Mouse (Mus musculus) naive thymus-derived CD4-positive, alpha-beta T cell, adult 2 months (primary cell): Measurements from ENCODE around the gene Tmsb10.

ENCODE experiments used
- DNase-seq: peaks from one replicate; pipeline ENCODE4 v3.0.0-alpha.2; 2011; ENCODE audit warnings: low read depth

Tmsb10 gene

GRCm38 (mm10) chr6:72956199-72957092 lies 2.1 kb downstream of the Tmsb10 start:
- DNase-seq: peak; percentile 85

- DNase-seq: peak; percentile 71
These were observed 2.9 kb downstream of the Tmsb10 start for GRCm38 (mm10) chr6:72955517-72956198.

GRCm38 (mm10) chr6:72954786-72955185 lies 3.8 kb downstream of the Tmsb10 start:
- DNase-seq: peak; percentile 90

- DNase-seq: peak; percentile 78
These were observed 5.6 kb downstream of the Tmsb10 start for GRCm38 (mm10) chr6:72952967-72953366.

GRCm38 (mm10) chr6:72952221-72952620 lies 6.3 kb downstream of the Tmsb10 start:
- DNase-seq: peak; percentile 65

- no peak for DNase-seq
These were observed 9.3 kb downstream of the Tmsb10 start for GRCm38 (mm10) chr6:72949161-72949756.

- DNase-seq: no peak
These were observed 10.2 kb downstream of the Tmsb10 start for GRCm38 (mm10) chr6:72948392-72948791.

- DNase-seq: no peak
These were observed 10.6 kb downstream of the Tmsb10 start for GRCm38 (mm10) chr6:72947960-72948359.

GRCm38 (mm10) chr6:72940493-72940892 lies 18.1 kb downstream of the Tmsb10 start:
- DNase-seq: peak; percentile 92

- DNase-seq: peak; percentile 72
These were observed 20.7 kb downstream of the Tmsb10 start for GRCm38 (mm10) chr6:72937859-72938258.

GRCm38 (mm10) chr6:72937430-72937829 lies 21.1 kb downstream of the Tmsb10 start:
- DNase-seq: no peak

GRCm38 (mm10) chr6:72932955-72933354 lies 25.6 kb downstream of the Tmsb10 start:
- no peak for DNase-seq

- no peak for DNase-seq
These were observed 27.0 kb downstream of the Tmsb10 start for GRCm38 (mm10) chr6:72931533-72931932.

- no peak for DNase-seq
These were observed 28.7 kb downstream of the Tmsb10 start for GRCm38 (mm10) chr6:72929795-72930398.

- DNase-seq: no peak
These were observed 31.6 kb downstream of the Tmsb10 start for GRCm38 (mm10) chr6:72926755-72927482.

GRCm38 (mm10) chr6:72926031-72926430 lies 32.5 kb downstream of the Tmsb10 start:
- DNase-seq: no peak

GRCm38 (mm10) chr6:72923381-72923780 lies 35.2 kb downstream of the Tmsb10 start:
- DNase-seq: no peak

- DNase-seq: no peak
These were observed 37.5 kb downstream of the Tmsb10 start for GRCm38 (mm10) chr6:72921081-72921480.

GRCm38 (mm10) chr6:72918510-72919033 lies 40.0 kb downstream of the Tmsb10 start:
- no peak for DNase-seq

GRCm38 (mm10) chr6:72916330-72916729 lies 42.2 kb downstream of the Tmsb10 start:
- DNase-seq: no peak

- DNase-seq: peak; percentile 26
These were observed 44.3 kb downstream of the Tmsb10 start for GRCm38 (mm10) chr6:72914087-72914749.
